Mouse (Mus musculus): ENCODE results near the gene Rnf31. TPM values are rescaled to one million over a fixed set of nuclear protein-coding genes. Genes with fewer than 3 reads are reported as not detected.

The Rnf31 gene
- 10 to 100 TPM; 33.3 to 45.4 TPM for total RNA-seq (2021)

DNA sequence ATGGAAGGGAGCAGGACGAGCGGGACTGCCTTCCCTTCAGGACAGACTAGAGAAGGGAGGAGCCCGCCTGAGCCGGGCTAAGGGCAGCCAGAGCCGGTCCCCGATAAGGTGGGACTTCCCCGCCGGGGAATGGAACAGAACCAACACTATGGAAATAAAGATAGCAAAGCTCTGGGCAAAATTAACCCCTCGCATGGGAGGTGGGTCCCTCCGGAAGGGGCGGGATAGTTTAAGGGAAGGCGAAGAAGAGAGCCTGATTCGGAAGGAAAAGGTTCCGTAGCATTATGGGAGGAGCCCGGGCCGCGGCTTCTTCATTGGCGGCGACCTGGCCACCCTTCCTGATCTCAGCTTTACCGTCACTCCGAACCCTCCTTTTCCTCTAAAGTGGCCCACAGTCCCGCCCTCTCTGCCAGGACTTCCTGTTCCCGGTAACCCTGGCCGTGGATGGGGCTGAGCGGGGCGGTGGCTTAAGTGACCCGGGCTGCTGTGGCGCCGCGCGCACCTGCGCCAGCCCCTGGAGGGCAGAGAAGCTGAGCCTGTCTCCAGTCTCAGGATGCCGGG, at the start of gene Rnf31:
Gene Rnf31, plus strand, starts transcription at position 378 of the 561 bp plus-strand sequence.
- intact Hi-C loops (cut with DNase I): no loop called here
- DNase-seq (ENCODE audit: extremely low spot score in 1 of 2, low spot score in 2 of 2): peak; percentile 95 to 96

DNA sequence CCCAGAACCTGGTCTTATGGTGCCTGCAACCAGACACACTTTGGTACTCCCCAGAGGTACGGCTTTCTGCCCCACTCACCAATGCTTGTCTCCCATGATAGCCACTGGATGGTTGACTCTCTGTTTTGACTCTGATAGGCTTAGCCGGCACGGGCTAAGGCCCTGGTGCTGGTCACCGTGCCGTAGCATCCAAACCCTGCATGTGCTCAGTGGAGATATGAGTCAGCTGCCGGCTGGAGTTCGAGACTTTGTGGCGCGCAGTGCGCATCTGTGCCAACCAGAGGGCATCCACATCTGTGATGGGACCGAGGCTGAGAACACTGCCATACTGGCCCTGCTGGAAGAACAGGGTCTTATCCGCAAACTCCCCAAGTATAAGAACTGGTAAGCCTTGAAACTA, 49.2 kb upstream of the Rnf31 start:
- DNase-seq (ENCODE audit: extremely low spot score in 1 of 2, low spot score in 2 of 2): no peak
- intact Hi-C loops (cut with DNase I): no loop called here

DNA sequence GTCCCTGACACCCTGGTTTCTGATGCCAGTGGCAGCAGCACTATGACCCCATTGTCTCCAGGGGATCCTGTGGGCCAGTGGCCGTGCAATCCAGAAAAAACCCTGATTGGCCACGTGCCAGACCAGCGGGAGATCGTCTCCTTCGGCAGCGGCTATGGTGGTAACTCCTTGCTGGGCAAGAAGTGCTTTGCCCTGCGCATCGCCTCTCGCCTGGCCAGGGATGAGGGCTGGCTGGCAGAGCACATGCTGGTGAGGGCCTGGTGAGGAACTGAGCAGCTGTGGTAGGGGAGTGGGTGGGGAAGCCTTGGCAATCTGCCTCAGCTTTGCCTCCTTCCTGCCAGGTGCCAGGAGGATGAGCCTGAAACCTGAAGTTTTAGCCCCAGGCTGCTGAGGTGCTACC, 47.2 kb upstream of the Rnf31 start:
- intact Hi-C loops (cut with DNase I): no loop called here
- DNase-seq (ENCODE audit: extremely low spot score in 1 of 2, low spot score in 2 of 2): peak in 1 of 2 experiments; percentile 51

DNA sequence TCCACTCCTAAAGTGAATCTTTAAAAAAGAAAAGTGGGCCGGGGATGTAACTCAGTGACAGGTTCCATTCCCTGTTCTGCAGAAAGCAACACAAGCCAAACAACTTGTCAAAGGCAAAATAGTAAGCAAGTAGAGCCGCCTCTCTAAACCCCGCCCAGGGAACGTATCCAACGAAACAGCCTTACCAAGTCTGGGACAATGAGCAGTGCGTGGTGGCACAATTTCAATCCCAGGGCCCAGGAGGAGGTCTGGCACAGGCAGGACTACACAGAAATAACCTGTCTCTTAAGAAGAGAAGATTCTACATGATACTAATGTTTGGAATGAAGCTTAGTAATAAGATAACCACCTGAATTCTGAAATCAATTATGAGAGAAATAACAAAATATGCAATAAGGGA, 41.3 kb upstream of the Rnf31 start:
- intact Hi-C loops (cut with DNase I): loop anchor here (10.0 kb wide), 1 partner anchor 405 kb away; no protein-coding TSS in a partner anchor
- DNase-seq (ENCODE audit: extremely low spot score in 1 of 2, low spot score in 2 of 2): no peak

DNA sequence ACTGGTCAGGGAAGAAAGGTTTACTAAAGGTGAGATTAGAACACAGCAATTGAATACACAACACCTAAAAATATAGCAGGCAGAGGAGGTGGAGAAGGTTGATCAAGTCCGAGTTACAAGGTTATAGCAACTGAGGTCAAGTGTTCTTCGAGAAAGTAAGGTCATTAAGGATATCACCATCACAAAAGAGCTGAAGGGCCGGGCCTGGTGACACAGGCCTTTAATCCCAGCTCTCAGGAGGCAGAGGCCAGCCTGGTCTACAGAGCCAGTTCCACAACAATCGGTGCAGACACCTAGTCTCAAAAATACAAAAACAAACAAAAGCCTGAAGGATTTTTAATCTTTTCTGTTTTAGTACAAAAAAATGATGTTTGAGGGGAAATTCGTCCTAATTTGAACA, 40.2 kb upstream of the Rnf31 start:
- intact Hi-C loops (cut with DNase I): loop anchor here (10.0 kb wide), 1 partner anchor 407 kb away; no protein-coding TSS in a partner anchor
- no peak for DNase-seq (ENCODE audit: extremely low spot score in 1 of 2, low spot score in 2 of 2)

DNA sequence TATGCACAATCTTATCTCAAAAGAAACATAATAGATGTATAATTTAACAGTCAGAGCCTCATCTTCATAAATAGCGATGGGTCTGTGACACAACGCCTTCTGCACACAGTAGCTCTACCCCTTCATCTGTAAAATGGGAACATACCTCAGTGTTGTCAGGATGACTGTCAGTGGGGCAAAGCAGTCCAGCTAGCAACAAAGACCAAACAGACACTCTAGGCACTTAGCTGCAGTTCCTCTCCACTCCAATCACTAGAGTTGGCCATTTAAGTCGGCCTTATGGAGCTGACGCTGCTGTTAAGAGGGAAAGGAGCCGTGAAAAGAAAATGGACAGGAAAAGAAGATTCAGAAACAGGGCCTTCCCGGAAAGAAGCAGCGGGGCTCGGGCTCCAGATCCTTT, 39.7 kb upstream of the Rnf31 start:
- intact Hi-C loops (cut with DNase I): loop anchor here (10.0 kb wide), 1 partner anchor 407 kb away; no protein-coding TSS in a partner anchor
- no peak for DNase-seq (ENCODE audit: extremely low spot score in 1 of 2, low spot score in 2 of 2)

DNA sequence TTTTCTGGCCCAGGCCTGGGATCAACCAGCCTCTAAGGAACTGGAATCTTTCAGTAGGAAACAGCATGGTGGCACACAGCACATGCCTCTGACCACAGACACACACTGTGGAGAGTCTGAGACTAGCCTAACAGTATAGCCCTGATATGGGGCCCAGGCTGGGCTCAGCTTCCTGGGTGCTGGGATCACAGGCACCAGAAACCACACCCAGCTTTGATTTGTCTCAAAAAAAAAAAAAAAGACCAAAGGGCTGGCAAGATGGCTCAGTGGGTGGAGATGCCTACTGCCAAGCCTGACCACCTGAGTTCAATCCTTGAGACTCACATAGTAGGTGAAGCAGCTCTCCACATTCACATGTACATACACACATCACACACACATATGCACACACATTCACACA, 36.9 kb upstream of the Rnf31 start:
- intact Hi-C loops (cut with DNase I): loop anchor here (10.0 kb wide), 1 partner anchor 410 kb away; no protein-coding TSS in a partner anchor
- DNase-seq (ENCODE audit: extremely low spot score in 1 of 2, low spot score in 2 of 2): no peak

DNA sequence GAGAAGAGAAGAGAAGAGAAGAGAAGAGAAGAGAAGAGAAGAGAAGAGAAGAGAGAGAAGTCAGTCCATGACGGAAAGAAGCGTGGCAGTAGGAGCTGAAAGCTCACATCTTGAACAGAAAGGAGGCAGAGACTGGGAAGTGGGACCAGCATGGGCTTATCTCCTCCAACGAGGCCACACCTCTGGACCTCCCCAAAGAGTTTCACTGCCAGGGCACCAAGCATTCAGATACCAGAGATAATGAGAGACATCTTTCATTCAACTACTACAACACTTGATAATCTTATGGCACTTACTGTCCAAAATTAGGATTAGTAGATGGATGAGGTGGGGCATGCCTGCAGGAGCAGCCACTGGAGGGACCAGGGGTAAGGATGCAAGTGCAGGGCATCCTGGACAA, 35.7 kb upstream of the Rnf31 start:
- intact Hi-C loops (cut with DNase I): loop anchor here (2.0 to 10.0 kb wide), 2 partner anchors 59 to 411 kb away; no protein-coding TSS in a partner anchor
- DNase-seq (ENCODE audit: extremely low spot score in 1 of 2, low spot score in 2 of 2): no peak

DNA sequence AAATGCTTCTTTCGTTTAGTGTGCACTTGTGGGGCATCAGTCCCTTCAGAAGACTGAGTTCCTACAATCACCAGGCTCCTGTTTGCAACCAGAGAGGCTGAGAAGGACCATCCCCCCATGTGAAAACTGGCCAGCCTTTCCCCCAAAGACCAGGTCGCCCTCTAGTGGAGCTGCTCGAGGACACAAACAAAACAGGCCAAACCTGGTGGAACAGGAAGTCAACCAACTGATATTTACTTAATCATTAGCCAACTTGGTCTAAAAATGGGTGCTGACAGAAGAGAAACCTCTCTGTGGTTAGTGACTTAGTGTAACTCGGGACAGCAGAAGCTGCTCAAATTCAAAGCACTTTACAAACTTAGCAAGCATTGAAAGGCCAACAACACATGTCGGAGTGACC, 34.5 kb upstream of the Rnf31 start:
- intact Hi-C loops (cut with DNase I): loop anchor here (2.0 to 10.0 kb wide), 2 partner anchors 60 to 412 kb away; no protein-coding TSS in a partner anchor
- peak; percentile 48 to 88 for DNase-seq (ENCODE audit: extremely low spot score in 1 of 2, low spot score in 2 of 2)

DNA sequence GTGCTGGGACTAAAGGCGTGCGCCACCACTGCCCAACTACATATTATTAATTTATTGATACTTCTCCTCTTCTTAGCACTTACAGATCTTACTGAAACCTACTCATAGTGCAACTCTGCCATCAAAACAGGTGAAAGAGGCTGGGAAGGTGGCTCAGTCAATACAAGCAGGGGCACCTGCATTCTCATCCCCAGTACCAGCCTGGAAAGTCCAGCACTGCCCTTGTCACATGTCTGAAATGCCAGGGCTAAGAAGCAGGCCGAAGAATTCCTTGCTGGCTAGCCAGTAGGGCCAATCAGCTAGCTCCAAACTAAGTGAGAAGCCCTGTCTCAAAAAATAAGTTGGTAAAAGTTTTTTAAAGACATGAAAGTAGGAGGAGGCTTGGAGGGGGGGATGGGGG, 33.9 kb upstream of the Rnf31 start:
- DNase-seq (ENCODE audit: extremely low spot score in 1 of 2, low spot score in 2 of 2): no peak
- intact Hi-C loops (cut with DNase I): loop anchor here (2.0 to 10.0 kb wide), 2 partner anchors 61 to 413 kb away; no protein-coding TSS in a partner anchor

DNA sequence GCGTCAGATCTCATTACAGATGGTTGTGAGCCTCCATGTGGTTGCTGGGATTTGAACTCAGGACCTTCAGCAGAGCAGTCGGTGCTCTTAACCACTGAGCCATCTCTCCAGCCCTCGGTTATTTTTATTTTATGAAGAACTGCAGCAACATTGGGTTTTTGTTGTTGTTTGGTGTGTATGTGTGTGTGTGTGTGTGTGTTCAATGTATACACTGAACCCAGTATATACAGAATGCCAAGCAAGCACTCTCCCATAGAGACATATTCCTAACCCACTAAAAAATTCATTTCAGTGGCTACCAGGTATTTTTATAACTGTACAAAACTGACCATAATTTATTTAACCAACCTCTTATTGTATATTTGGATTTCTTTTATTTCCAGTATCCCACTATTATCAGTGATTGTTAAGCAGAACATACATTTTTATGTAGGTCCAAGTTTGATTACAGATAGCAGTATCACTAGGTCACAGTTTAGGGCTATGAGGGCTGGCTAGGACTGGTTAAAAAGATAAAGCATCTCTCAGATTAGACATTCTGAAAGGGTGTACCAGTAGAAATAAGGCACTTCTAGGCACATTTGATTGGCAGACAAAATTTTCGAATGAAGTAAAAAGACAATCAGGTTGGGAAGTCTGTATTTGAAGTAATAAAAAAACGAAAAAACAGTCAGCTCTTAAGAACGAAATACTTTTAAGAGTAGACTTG, 32.6 kb upstream of the Rnf31 start:
- intact Hi-C loops (cut with DNase I): loop anchor here (10.0 kb wide), 1 partner anchor 414 kb away; no protein-coding TSS in a partner anchor
- DNase-seq (ENCODE audit: extremely low spot score in 1 of 2, low spot score in 2 of 2): no peak

DNA sequence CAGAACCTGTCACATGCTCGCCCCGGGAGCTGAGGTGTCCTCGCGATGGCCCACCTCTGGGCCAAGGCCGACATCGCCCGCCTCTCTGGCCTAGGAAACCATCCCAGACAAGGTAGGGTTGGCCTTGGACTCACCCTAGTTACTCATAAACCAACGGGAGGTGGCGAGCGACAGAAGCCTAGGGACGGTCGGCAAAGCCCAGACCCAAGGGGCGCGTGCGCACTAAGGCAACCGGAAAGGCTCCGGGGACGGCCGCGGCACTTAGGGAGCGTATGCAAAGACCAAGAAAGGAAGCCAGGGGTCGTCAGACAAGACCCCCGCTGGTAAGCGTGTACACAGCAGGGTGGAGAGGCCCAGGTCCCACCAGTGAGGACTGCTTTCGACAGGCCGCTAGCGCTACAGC, 31.7 kb upstream of the Rnf31 start, which contains the start of gene Dcaf11:
Gene Dcaf11, plus strand, starts transcription at position 208 of the 403 bp plus-strand sequence.
- intact Hi-C loops (cut with DNase I): loop anchor here (10.0 kb wide), 1 partner anchor 415 kb away; no protein-coding TSS in a partner anchor
- peak; percentile 88 to 96 for DNase-seq (ENCODE audit: extremely low spot score in 1 of 2, low spot score in 2 of 2)

DNA sequence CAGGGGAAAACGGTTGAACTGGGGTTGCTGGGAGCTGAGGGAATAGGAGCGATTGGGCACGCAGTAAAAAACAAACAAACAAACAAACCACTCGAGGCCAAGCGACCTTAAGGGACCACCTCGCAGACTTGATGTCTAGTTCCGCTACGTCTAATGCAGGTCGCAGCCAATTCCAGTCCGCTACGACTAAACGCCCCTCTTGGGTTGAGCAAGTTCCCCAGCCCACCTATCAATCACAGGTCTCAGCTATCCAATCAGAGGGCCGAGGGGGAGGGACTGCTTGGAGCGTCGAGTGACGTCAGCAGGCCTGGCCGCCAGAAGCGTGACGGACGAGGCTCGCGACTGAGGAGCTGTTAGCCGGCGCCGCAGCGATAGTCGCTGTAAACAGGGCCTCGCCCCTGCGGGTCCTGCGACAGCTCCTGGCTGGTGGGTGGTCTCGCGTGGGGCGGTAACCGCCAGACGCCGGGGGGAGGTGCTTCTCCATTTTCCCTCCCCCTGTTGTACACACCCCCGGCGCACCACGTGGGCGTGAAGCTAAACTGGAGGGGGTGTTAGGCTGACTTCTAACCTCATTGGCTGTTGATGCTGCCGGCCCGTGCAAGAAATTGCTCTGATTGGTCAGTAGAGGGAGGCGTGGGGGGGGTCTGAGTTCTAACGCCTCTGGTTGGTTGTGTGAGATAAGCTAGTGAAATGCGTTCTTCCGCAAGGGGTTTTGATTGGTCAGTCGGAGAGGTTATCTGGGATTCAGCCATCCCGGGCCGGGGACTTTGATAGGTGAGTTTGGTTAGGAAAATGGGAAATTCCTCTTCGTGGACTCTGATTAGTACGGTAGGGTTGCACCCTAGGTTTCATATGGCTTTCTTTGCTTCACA, 31.1 kb upstream of the Rnf31 start, which contains the start of gene A730061H03Rik:
Gene A730061H03Rik, minus strand, starts transcription at position 205 of the 872 bp plus-strand sequence.
- intact Hi-C loops (cut with DNase I): no loop called here
- peak; percentile 99 for DNase-seq (ENCODE audit: extremely low spot score in 1 of 2, low spot score in 2 of 2)

DNA sequence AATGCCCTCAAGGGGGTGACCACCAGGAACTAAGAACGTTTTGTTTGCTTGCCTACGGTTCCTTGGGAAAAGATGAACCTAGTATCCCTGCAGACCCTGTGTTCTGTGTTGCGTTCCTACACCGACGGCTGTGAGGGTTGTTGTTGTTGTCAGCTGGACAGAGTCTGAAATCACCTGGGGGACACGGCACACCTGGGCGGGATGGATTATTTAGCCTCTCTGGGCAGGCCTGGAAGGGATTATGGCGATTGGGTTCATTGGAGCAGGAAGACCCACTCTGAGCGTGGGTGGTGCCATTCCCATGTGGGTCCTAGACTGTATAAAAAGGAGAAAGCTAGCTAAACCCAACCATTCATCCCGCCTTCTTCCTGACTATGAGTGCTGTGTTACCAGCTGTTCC, 29.6 kb upstream of the Rnf31 start:
- DNase-seq (ENCODE audit: extremely low spot score in 1 of 2, low spot score in 2 of 2): no peak
- intact Hi-C loops (cut with DNase I): no loop called here

DNA sequence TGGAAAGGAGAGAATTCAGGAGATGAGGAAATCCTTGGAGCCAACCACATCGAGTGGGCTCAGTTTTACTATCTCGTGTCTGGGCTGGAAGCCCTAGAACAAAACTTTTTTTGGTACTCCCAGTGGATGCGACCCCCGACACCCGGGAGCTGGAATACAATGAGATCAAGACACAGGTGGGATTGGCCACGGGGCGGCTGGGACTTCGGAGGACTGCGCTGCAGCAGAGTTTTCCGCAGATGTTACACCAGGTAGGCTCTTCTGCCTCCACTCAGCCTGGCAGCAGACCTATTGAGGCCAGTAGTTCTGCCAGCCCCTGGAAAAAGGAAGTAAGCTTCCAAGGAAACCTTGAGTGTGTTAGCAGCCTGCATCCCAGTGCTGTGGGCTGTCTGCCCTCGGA, 28.3 kb upstream of the Rnf31 start:
- intact Hi-C loops (cut with DNase I): no loop called here
- no peak for DNase-seq (ENCODE audit: extremely low spot score in 1 of 2, low spot score in 2 of 2)

DNA sequence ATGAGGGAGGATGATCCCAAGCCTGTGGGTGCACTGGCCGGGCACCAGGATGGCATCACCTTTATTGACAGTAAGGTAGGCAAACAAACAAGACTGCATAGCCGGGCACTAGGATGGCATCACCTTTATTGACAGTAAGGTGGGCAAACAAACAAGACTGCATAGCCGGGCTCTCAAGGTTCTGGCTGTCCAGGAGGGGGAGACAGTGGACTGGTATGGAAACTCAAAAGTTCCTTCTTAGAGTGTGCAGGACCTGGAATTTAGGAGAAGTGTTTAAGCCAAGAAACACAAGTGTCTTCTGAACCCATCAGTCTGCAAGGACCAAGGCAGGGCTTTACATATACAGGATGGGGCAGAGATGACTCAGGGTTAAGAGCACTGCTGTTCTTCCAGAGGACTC, 25.8 kb upstream of the Rnf31 start:
- DNase-seq (ENCODE audit: extremely low spot score in 1 of 2, low spot score in 2 of 2): no peak
- intact Hi-C loops (cut with DNase I): no loop called here

DNA sequence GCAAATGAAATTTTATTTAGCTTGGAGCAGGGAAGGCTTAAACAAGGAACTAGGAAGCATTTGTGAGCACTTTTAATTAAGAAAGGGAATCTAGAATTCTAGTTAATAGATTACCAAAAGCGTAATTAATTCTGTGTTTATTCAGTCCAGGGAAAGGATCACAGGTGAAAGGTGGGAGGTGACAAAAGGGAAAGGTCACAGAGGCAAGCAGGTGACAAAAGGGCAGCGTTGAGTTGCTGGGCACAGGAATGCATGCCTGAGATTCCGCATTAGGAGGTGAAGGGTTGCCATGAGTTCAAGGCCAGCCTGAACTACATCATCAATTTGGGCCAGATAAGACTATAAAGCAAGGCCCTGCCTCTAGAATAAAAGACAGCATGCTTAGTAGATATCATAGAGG, 24.0 kb upstream of the Rnf31 start:
- DNase-seq (ENCODE audit: extremely low spot score in 1 of 2, low spot score in 2 of 2): no peak
- intact Hi-C loops (cut with DNase I): no loop called here

DNA sequence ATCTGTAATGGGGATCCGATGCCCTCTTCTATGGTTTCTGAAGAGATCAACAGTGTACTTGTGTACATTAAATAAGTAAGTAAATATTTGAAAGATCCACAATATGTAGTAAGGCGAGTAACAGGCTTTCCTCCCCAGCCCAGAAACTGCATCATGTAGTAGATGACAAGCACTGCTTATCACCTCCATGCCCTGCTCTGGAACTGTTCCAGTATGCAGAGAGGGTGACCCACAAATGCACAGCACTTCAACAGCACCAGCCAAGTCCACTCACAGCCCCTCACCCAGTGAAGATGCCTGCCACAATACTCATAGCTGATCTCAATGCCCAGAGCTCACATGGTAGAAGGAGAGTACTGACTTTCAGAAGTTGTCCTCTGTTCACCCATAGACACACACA, 20.9 kb upstream of the Rnf31 start:
- no peak for DNase-seq (ENCODE audit: extremely low spot score in 1 of 2, low spot score in 2 of 2)
- intact Hi-C loops (cut with DNase I): no loop called here

DNA sequence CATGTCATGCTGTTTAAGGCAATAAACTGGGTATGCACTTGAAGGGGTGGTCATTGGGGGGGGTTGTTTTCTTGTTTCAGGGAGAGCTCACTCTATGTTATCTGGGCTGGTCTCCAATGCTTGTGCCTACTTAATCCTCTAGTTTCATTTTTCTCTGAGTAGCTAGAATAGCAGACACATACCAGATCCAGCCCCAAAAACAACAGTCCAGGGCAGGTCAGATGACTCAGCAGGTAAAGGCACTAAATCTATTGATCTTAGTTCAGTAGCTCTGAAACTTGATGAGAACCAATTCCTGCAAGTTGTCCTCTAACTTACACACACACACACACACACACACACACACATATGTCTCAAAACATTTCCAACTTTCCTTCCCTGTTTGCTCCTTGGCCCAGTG, 19.7 kb upstream of the Rnf31 start:
- intact Hi-C loops (cut with DNase I): no loop called here
- no peak for DNase-seq (ENCODE audit: extremely low spot score in 1 of 2, low spot score in 2 of 2)
